Mouse (Mus musculus) B cell, adult 2 months (primary cell): ENCODE results near the gene Tspan5.

Source experiments
- DNase-seq, 2 experiments: peaks; one replicate each; pipeline ENCODE4 v3.0.0; 2022

Gene Tspan5

GRCm38 (mm10) chr3:138773871-138774606, 32.0 kb downstream of the Tspan5 start:
- DNase-seq = no peak

GRCm38 (mm10) chr3:138774607-138774943, 32.6 kb downstream of the Tspan5 start:
- DNase-seq = no peak

GRCm38 (mm10) chr3:138775926-138776715, 34.1 kb downstream of the Tspan5 start:
- DNase-seq = no peak

GRCm38 (mm10) chr3:138781492-138781891, 39.5 kb downstream of the Tspan5 start:
- DNase-seq = no peak

- DNase-seq = no peak
These were observed 42.1 kb downstream of the Tspan5 start for GRCm38 (mm10) chr3:138783859-138784640.

GRCm38 (mm10) chr3:138784641-138785025, 42.6 kb downstream of the Tspan5 start:
- DNase-seq = no peak

- no peak for DNase-seq
These were observed 45.9 kb downstream of the Tspan5 start for GRCm38 (mm10) chr3:138787758-138788488.

- no peak for DNase-seq
These were observed 46.5 kb downstream of the Tspan5 start for GRCm38 (mm10) chr3:138788489-138788850.

- no peak for DNase-seq
These were observed 47.3 kb downstream of the Tspan5 start for GRCm38 (mm10) chr3:138789275-138789674.

GRCm38 (mm10) chr3:138794533-138794932, 52.5 kb downstream of the Tspan5 start:
- no peak for DNase-seq

- no peak for DNase-seq
These were observed 54.0 kb downstream of the Tspan5 start for GRCm38 (mm10) chr3:138795951-138796350.

GRCm38 (mm10) chr3:138796583-138796982, 54.6 kb downstream of the Tspan5 start:
- no peak for DNase-seq

GRCm38 (mm10) chr3:138800664-138801411, 58.8 kb downstream of the Tspan5 start:
- no peak for DNase-seq

- DNase-seq = no peak
These were observed 59.7 kb downstream of the Tspan5 start for GRCm38 (mm10) chr3:138801661-138802060.

- no peak for DNase-seq
These were observed 60.9 kb downstream of the Tspan5 start for GRCm38 (mm10) chr3:138802722-138803443.

GRCm38 (mm10) chr3:138803444-138804085, 61.6 kb downstream of the Tspan5 start:
- no peak for DNase-seq

GRCm38 (mm10) chr3:138804104-138805048, 62.4 kb downstream of the Tspan5 start:
- DNase-seq = no peak

- DNase-seq = no peak
These were observed 65.8 kb downstream of the Tspan5 start for GRCm38 (mm10) chr3:138807795-138808194.

- no peak for DNase-seq
These were observed 67.5 kb downstream of the Tspan5 start for GRCm38 (mm10) chr3:138809509-138809908.

GRCm38 (mm10) chr3:138812565-138812964, 70.6 kb downstream of the Tspan5 start:
- DNase-seq = no peak
